Mouse (Mus musculus): Measurements from ENCODE around the gene Heatr3. TPM values are rescaled to one million over a fixed set of nuclear protein-coding genes. Genes with fewer than 3 reads are reported as not detected.

The Heatr3 gene
- polyA plus RNA-seq, 2 experiments: 48.7 to 55.0 TPM

DNA sequence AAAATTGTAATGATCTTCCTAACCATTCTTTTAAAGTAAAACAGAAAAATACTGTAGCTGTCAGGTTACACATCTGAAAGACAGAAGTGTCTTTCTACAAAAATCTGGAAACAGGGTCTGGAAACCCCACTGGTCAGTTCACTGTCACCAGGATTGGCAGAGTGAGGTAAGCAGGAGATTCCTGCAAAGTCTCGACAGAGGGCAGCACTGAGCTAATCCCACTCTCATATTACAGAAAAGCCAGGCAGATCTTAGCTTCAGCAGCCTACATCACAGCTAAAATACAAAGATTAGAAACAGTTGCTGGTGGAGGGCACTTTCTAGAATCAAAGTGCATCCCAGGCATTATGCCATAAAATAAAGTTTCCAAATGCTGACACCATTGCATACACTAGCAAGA is 38.1 kb upstream of the Heatr3 start:
- Histone ChIP-seq H3K27ac (replicated peaks; ENCODE audit: low read depth, low read length) (no peak overlapping the region), H3K4me1 (ENCODE audit: control insufficient read depth, insufficient read depth, low read length) (no peaks in the 10 kb centered on the region), H3K27me3 (ENCODE audit: control insufficient read depth, insufficient read depth, low read length) (no peaks in the 10 kb centered on the region), H3K4me2 (replicated peaks; ENCODE audit: low read depth, low read length, severe bottlenecking) (no peak overlapping the region), H3K36me3 (ENCODE audit: control insufficient read depth, insufficient read depth, low read length) (no peaks in the 10 kb centered on the region), H3K9me3 (ENCODE audit: control insufficient read depth, low read length) (no peaks in the 10 kb centered on the region), H3K9ac (ENCODE audit: low read depth, low read length, severe bottlenecking) (no peak overlapping the region), H3K4me3 (replicated peaks; ENCODE audit: low read length) (no peak overlapping the region)
- no peak for TF ChIP-seq POLR2A (IDR thresholded peaks at IDR 0.05; ENCODE audit: borderline replicate concordance, extremely low read depth, insufficient read depth, insufficient read length)
- no peak for ATAC-seq (ENCODE audit: low FRiP score, low read depth)
- WGBS: 0% methylated on average over 1 of the region's 1 CpGs
- DNase-seq (ENCODE audit: low spot score): peak; percentile 77

DNA sequence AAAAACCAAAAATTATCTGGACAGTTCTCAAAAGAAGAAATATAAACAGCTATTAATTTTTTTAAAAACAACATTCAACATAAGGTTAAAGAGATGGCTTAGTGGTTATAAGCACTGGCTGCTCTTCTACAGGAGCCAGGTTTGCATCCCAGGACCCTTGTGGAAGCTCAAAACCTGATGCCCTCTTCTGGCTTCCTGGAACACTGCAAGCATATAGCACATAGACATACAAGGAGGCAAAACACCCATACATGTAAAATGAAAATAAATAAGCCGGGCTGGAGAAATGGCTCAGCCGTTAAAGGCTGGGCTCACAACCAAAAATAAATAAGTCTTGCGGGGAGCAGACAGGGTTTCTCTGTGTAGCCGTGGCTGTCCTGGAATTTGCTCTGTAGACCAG is 28.4 kb upstream of the Heatr3 start:
- no peak overlapping the region for H3K27ac ChIP-seq (replicated peaks; ENCODE audit: low read depth, low read length)
- no peaks in the 10 kb centered on the region for H3K27me3 ChIP-seq (ENCODE audit: control insufficient read depth, insufficient read depth, low read length)
- no peak overlapping the region for H3K9ac ChIP-seq (ENCODE audit: low read depth, low read length, severe bottlenecking)
- no peaks in the 10 kb centered on the region for H3K4me1 ChIP-seq (ENCODE audit: control insufficient read depth, insufficient read depth, low read length)
- H3K4me3 ChIP-seq (replicated peaks; ENCODE audit: low read length): no peak overlapping the region
- ATAC-seq (ENCODE audit: low FRiP score, low read depth) (no peak), DNase-seq (ENCODE audit: low spot score) (no peak)
- no peak overlapping the region for H3K4me2 ChIP-seq (replicated peaks; ENCODE audit: low read depth, low read length, severe bottlenecking)
- no peaks in the 10 kb centered on the region for H3K9me3 ChIP-seq (ENCODE audit: control insufficient read depth, low read length)
- no peak for TF ChIP-seq POLR2A (IDR thresholded peaks at IDR 0.05; ENCODE audit: borderline replicate concordance, extremely low read depth, insufficient read depth, insufficient read length)
- 92% methylated on average over 4 of the region's 4 CpGs for WGBS
- no peaks in the 10 kb centered on the region for H3K36me3 ChIP-seq (ENCODE audit: control insufficient read depth, insufficient read depth, low read length)

DNA sequence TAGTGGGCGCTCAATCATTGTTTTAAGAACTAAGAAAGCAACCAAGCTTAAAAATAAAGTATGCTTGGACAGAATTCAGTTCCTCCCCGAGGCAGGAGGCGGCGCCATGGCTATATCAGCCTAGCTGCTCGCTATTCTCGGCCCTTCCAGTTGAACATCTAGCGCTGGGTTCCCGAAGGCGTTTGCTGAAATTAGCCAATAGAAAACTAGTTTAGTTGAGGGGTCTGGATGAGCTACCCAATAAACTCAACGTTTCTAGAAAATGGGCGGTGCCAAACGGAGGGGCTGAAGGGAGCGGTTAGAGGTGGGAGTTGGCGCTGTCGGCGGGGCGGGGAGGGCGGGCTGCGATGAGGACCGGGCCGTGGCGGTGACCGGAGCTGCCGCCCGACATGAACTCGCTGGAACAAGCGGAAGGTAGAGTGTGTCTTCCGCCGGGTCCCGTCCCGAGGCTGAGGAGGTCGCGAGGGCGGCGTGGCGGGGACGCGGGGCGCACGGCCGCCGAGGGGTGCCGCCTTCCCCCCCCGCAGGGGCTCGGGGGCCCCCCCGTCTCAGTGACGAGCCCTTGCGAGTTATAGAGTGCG is 19.1 kb upstream of the Heatr3 start, which contains the start of gene Cnep1r1:
Cnep1r1 (plus strand) TSS at position 314 of the 581 bp plus-strand sequence.
- peaks cover 6% of the 10 kb centered on the region; the same call in 1 of the 2 replicates for H3K4me1 ChIP-seq (ENCODE audit: control insufficient read depth, insufficient read depth, low read length)
- H3K27me3 ChIP-seq (ENCODE audit: control insufficient read depth, insufficient read depth, low read length): no peaks in the 10 kb centered on the region
- TF ChIP-seq POLR2A (IDR thresholded peaks at IDR 0.05; ENCODE audit: borderline replicate concordance, extremely low read depth, insufficient read depth, insufficient read length): 0 out of 2 replicates have a peak, but pooled peaks have one; percentile 78
- DNase-seq (ENCODE audit: low spot score): peak; percentile 96
- H3K4me2 ChIP-seq (replicated peaks; ENCODE audit: low read depth, low read length, severe bottlenecking): peak within 1 kb of the TSS; percentile 54
- peak; percentile 99 for ATAC-seq (ENCODE audit: low FRiP score, low read depth)
- H3K9me3 ChIP-seq (ENCODE audit: control insufficient read depth, low read length): no peaks in the 10 kb centered on the region
- under 1% methylated on average over 48 of the region's 49 CpGs for WGBS
- peak within 1 kb of the TSS; percentile 65 for H3K27ac ChIP-seq (replicated peaks; ENCODE audit: low read depth, low read length)
- H3K9ac ChIP-seq (ENCODE audit: low read depth, low read length, severe bottlenecking): peak within 1 kb of the TSS; percentile 91
- peak within 1 kb of the TSS; percentile 92 for H3K4me3 ChIP-seq (replicated peaks; ENCODE audit: low read length)
- peaks cover 22% of the 10 kb centered on the region for H3K36me3 ChIP-seq (ENCODE audit: control insufficient read depth, insufficient read depth, low read length)

DNA sequence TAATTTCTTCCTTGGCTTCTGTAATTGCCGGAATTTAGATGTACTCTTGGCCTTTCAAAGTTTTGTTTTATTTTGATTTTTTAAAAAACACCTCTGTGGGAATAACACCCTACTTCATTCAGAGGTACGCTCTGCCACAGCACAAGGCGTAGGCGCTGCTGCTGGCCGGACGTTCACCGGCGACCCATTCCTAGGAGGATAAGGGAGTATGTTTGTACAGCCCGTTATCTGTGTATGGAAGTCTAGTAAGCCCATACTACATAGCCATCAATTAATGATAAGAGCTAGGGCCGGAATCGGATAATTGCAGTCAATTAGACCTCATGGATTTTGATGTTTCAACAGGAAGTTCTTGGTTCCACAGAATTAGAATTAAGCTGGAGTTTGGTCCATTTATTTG is 18.6 kb upstream of the Heatr3 start:
- H3K9ac ChIP-seq (ENCODE audit: low read depth, low read length, severe bottlenecking): peak overlapping the region; percentile 91
- peak overlapping the region; percentile 65 for H3K27ac ChIP-seq (replicated peaks; ENCODE audit: low read depth, low read length)
- H3K4me2 ChIP-seq (replicated peaks; ENCODE audit: low read depth, low read length, severe bottlenecking): peak overlapping the region; percentile 54
- H3K27me3 ChIP-seq (ENCODE audit: control insufficient read depth, insufficient read depth, low read length): no peaks in the 10 kb centered on the region
- H3K36me3 ChIP-seq (ENCODE audit: control insufficient read depth, insufficient read depth, low read length): peaks cover 23% of the 10 kb centered on the region
- H3K4me1 ChIP-seq (ENCODE audit: control insufficient read depth, insufficient read depth, low read length): peaks cover 6% of the 10 kb centered on the region; the same call in 1 of the 2 replicates
- no peak for TF ChIP-seq POLR2A (IDR thresholded peaks at IDR 0.05; ENCODE audit: borderline replicate concordance, extremely low read depth, insufficient read depth, insufficient read length)
- 1% methylated on average over 11 of the region's 11 CpGs for WGBS
- no peak for DNase-seq (ENCODE audit: low spot score)
- no peaks in the 10 kb centered on the region for H3K9me3 ChIP-seq (ENCODE audit: control insufficient read depth, low read length)
- peak overlapping the region; percentile 92 for H3K4me3 ChIP-seq (replicated peaks; ENCODE audit: low read length)
- no peak for ATAC-seq (ENCODE audit: low FRiP score, low read depth)

DNA sequence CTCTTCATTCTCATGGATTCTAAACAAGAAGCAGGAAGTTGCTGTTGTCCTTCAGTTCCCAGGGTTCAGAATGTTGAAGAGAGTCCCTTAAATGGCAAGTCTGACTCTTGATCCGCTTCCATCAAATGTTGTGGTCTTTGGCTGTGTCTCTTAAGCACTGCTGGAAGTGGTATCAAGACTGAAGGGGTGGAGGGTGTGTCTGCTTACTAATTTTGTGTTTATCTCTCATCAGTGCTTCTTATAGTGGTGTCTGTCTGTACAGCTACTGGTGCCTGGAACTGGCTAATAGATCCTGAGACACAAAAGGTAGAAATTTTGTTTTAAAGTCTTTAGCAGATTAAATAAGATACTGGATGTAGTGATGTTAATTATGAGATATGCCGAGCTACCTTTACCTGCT is 12.8 kb upstream of the Heatr3 start:
- H3K9me3 ChIP-seq (ENCODE audit: control insufficient read depth, low read length): no peaks in the 10 kb centered on the region
- ATAC-seq (ENCODE audit: low FRiP score, low read depth) (no peak), DNase-seq (ENCODE audit: low spot score) (no peak)
- H3K4me3 ChIP-seq (replicated peaks; ENCODE audit: low read length): no peak overlapping the region
- no peaks in the 10 kb centered on the region for H3K27me3 ChIP-seq (ENCODE audit: control insufficient read depth, insufficient read depth, low read length)
- H3K9ac ChIP-seq (ENCODE audit: low read depth, low read length, severe bottlenecking): no peak overlapping the region
- TF ChIP-seq POLR2A (IDR thresholded peaks at IDR 0.05; ENCODE audit: borderline replicate concordance, extremely low read depth, insufficient read depth, insufficient read length): no peak
- H3K27ac ChIP-seq (replicated peaks; ENCODE audit: low read depth, low read length): no peak overlapping the region
- peaks cover 58% of the 10 kb centered on the region for H3K36me3 ChIP-seq (ENCODE audit: control insufficient read depth, insufficient read depth, low read length)
- 96% methylated on average over 2 of the region's 2 CpGs for whole genome bisulfite sequencing
- no peaks in the 10 kb centered on the region for H3K4me1 ChIP-seq (ENCODE audit: control insufficient read depth, insufficient read depth, low read length)
- H3K4me2 ChIP-seq (replicated peaks; ENCODE audit: low read depth, low read length, severe bottlenecking): no peak overlapping the region

Measured in limb, embryonic 14.5 days (tissue).